Mouse (Mus musculus) brown adipose tissue, adult 24 weeks (tissue): Measurements from ENCODE around the gene Mbd3. TPM values are rescaled to one million over a fixed set of nuclear protein-coding genes. Genes with fewer than 3 reads are reported as not detected.

Source experiments
- H3K27ac ChIP-seq: fragments of 200-500 bp; replicated peaks from 2 replicates; pipeline ENCODE4 v1.5.1; 2012; ENCODE audit warnings: low read depth, mild to moderate bottlenecking, low read length
- H3K4me1 ChIP-seq: fragments of 200-500 bp; 2 replicates; pipeline ENCODE4 v1.6.1; 2012; ENCODE audit warnings: low read length, mixed read lengths; ENCODE audit not compliant: control insufficient read depth, insufficient read depth, insufficient read length
- H3K4me3 ChIP-seq: fragments of 200-500 bp; 2 replicates; pipeline ENCODE4 v1.5.1; 2012; ENCODE audit warnings: low read depth, mild to moderate bottlenecking, low read length, moderate library complexity; ENCODE audit not compliant: insufficient read depth
- polyA plus RNA-seq: library from polyadenylated mRNA; stranded (reverse); fragments of >200 nt; gene quantifications from 2 replicates; pipeline ENCODE4 v1.2.4, GENCODE M21; 2012; ENCODE audit not compliant: missing spikeins, insufficient read depth, insufficient read length

Mbd3 gene
- polyA plus RNA-seq: 79.3 and 90.4 TPM in 2 replicates

DNA sequence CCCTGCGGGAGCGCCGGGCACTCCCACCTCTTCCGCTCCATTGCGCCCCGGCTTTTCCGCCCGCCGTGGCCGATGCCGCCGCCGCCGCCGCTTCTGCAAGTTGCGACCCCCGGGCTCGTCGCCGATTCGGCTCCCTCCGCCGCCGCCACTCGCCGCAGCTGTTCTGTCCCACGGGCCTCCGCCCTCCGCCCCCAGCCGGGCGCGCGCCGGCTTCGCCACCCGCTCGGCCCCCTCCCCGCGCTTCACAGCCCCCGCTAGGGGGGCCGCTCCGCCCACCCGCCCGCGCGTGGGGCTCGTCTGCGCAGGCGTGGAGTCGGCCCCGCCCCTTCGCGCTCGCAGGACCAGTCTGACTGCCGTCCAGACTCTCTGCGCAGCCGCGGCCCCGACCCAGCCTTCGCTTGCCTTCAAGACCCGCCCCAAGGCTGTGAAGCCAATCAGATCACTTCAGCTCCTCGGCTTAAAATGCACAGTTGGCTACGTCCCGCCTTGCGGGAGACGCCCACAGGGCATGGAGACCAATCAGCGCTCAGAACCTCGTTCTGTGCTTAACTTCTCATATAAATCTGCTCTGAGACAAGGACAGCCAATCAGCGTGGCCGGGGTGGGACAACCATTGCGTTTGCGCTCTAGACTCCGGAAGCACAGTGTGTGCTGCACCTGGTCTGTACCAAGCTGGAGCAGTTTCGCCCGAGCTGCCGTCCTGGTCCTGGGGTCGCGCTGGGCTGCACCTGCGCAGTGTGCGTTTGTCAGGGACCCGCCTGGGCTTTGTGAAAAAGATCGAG lies at the start of gene Mbd3:
Gene Mbd3 (minus strand): TSS at position 360 of the 782 bp plus-strand sequence.
- H3K27ac ChIP-seq: peak within 1 kb of the TSS; percentile 94
- H3K4me3 ChIP-seq: peak within 1 kb of the TSS; percentile 86
- H3K4me1 ChIP-seq: peaks cover 11% of the 10 kb centered on the region; the same call in 1 of the 2 replicates

DNA sequence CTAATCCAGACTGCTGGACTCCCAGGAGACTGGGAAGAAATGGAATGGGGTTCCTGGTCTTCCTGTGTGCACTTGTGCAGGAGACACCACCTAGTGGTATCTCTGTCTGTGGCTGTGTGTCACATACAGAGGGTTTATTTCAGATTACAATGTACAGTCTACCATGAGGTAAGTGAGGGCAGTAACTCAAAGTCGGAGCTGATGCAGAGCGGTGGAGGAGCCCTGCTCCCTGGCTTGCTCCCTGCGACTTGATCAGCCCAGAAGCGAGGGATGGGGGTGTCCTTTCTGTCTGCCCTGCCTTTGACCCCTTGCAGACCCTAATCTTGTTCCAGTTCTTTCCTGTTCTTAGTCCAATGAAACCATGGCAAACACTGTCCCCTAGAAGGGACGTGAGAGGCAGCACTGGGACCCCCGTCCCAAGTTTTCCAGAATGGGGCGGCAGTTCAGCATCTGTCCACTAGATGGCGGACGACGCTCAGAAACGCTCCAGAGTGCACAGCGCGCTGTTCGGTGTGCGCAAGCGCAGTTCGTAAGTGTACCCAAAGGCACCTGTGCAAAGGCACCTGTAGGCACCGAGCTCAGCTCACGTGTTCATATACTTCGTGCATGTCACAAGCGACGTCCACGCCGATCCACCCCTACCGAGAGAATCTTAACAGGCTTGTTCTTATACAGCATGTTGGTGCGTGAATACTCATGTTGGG lies 46.7 kb upstream of the Mbd3 start:
- H3K27ac ChIP-seq: no peak overlapping the region
- H3K4me3 ChIP-seq: no peak overlapping the region
- H3K4me1 ChIP-seq: no peaks in the 10 kb centered on the region

- Histone ChIP-seq H3K4me1 (no peaks in the 10 kb centered on the region), H3K4me3 (no peak overlapping the region), H3K27ac (no peak overlapping the region)
Measured at GRCm38 (mm10) chr10:80445052-80445451, 45.7 kb upstream of the Mbd3 start.

- no peak overlapping the region for H3K27ac ChIP-seq
- H3K4me3 ChIP-seq: no peak overlapping the region
- H3K4me1 ChIP-seq: no peaks in the 10 kb centered on the region
Measured at GRCm38 (mm10) chr10:80444339-80445045, 45.1 kb upstream of the Mbd3 start.

GRCm38 (mm10) chr10:80443575-80444278 lies 44.4 kb upstream of the Mbd3 start:
- no peak overlapping the region for H3K4me3 ChIP-seq
- H3K4me1 ChIP-seq: no peaks in the 10 kb centered on the region
- H3K27ac ChIP-seq: no peak overlapping the region

DNA sequence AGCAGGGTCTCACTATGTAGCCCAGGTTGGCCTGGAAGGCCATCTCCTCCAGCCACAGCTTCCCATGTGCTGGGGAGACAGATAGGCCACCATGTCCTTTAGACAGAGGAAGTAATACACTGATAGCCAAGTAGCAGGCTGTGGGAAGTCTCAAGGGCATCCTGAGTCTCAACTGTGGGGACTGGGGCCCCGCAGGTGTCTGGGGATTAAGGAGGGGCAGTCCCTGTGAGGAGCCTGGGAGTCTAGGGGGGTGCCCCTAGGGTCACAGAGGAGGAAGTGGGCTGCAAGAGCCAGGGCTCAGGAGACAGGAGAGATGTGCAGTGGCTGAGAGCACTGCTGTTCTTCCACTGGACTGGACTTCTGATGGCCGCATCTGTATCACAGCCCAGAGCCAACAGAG lies 43.6 kb upstream of the Mbd3 start:
- H3K4me3 ChIP-seq: no peak overlapping the region
- H3K27ac ChIP-seq: no peak overlapping the region

DNA sequence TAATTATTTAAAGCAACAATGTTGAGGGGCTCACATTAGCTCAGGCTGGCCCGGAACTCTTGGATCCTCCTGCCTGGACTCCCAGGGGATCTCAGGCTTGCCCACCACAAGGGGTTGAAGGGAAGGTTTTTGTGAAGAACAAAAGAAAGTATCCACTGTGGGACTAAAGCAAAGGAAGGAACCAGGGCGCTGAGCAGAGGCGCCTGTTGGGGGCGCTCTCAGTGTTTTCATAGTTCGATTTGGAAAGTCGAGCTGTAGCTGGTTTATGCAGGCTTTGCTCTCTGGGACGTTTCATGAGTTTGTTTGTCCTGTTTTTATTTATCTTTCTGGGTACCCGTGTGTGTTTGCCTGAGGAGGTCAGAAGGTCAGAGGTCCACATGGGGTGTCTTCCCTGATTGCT lies 42.2 kb upstream of the Mbd3 start:
- Histone ChIP-seq H3K4me3 (no peak overlapping the region), H3K4me1 (no peaks in the 10 kb centered on the region), H3K27ac (no peak overlapping the region)

More for the DNA sequence above, 43.6 kb upstream of the Mbd3 start:
- no peaks in the 10 kb centered on the region for H3K4me1 ChIP-seq

DNA sequence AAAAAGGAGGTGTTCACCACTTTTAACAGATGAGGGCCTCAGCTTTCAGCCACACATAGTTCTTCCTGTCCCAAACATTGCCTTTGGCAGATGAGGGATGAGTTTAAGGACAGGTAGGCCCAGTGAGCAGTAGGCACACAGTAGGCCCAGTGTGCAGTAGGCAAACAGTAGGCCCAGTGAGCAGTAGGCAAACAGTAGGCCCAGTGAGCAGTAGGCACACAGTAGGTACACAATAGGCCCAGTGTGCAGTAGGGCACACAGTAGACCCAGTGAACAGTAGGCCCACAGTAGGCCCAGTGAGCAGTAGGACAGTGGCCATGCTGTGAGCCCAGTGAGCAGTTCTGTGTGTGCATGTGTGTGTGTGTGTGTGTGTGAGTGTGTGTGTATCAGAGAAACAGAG lies 40.7 kb upstream of the Mbd3 start:
- Histone ChIP-seq H3K4me3 (no peak overlapping the region), H3K4me1 (no peaks in the 10 kb centered on the region), H3K27ac (no peak overlapping the region)

GRCm38 (mm10) chr10:80437973-80438372 lies 38.6 kb upstream of the Mbd3 start:
- Histone ChIP-seq H3K27ac (no peak overlapping the region), H3K4me1 (no peaks in the 10 kb centered on the region), H3K4me3 (no peak overlapping the region)

DNA sequence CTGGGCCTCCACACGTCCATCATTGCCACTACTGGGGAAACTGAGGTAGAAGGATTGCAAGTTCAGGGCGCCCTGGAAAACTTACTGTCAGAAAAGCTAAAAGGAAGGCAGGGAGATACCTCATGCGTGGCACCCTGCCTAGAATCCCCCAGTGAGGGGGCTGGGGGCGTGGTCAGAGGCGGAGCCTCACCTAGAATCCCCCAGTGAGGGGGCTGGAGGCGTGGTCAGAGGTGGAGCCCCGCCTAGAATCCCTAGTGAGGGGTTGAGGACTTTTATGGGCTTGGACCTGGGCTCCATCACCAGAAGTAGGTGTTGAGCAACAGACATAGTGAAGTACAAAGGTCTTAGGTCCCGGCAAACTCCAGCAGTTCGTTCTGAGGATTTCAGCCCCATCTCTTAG lies 36.9 kb upstream of the Mbd3 start:
- H3K27ac ChIP-seq: no peak overlapping the region
- H3K4me1 ChIP-seq: no peaks in the 10 kb centered on the region
- H3K4me3 ChIP-seq: no peak overlapping the region

GRCm38 (mm10) chr10:80435764-80436163 lies 36.4 kb upstream of the Mbd3 start:
- H3K4me3 ChIP-seq: no peak overlapping the region
- no peaks in the 10 kb centered on the region for H3K4me1 ChIP-seq
- H3K27ac ChIP-seq: no peak overlapping the region

- no peak overlapping the region for H3K4me3 ChIP-seq
- 0 out of 2 replicates have a peak, but pooled peaks cover 4% of the 10 kb centered on the region for H3K4me1 ChIP-seq
- no peak overlapping the region for H3K27ac ChIP-seq
Measured at GRCm38 (mm10) chr10:80434823-80435222, 35.5 kb upstream of the Mbd3 start.

DNA sequence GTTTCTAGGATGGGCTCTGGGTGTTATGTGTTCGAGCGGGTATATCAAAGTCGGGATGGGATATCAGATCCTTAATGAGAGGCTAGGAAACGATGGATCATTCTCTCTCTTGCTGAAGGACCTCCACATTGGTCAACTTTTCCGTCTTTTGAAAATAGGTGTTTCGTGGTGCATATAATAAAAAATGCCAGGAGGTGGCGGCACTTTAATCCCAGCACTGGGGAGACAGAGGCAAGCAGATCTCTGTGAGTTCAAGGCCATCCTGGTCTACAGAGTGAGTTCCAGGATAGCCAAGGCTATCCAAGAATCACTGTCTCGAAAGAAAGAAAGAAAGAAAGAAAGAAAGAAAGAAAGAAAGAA lies 34.9 kb upstream of the Mbd3 start:
- H3K27ac ChIP-seq: no peak overlapping the region
- H3K4me1 ChIP-seq: 0 out of 2 replicates have a peak, but pooled peaks cover 4% of the 10 kb centered on the region
- no peak overlapping the region; the same call in 1 of the 2 replicates for H3K4me3 ChIP-seq

- H3K27ac ChIP-seq: peak within 1 kb of the TSS; percentile 99
- H3K4me3 ChIP-seq: peak within 1 kb of the TSS; percentile 93
- H3K4me1 ChIP-seq: 0 out of 2 replicates have a peak, but pooled peaks cover 4% of the 10 kb centered on the region
Measured at GRCm38 (mm10) chr10:80433513-80434232, 34.3 kb upstream of the Mbd3 start, which contains the start of gene Tcf3. Gene Tcf3 (minus strand): TSS chr10:80433647.
